Mouse (Mus musculus) forebrain, embryonic 10.5 days (tissue): ENCODE measurements around the gene Kcnk15. TPM values are rescaled to one million over a fixed set of nuclear protein-coding genes. Genes with fewer than 3 reads are reported as not detected.
A peak's percentile ranks its signal among the peaks of the same experiment; 100 is the strongest.

Experiments
- DNase-seq: peaks from one replicate; pipeline ENCODE4 v3.0.0-alpha.2; 2017; ENCODE audit warnings: low spot score; ENCODE audit errors: extremely low spot score
- H3K27ac ChIP-seq: fragments of 300-500 bp; sonication (generic); 2 replicates; pipeline ENCODE4 v1.5.1; 2016; ENCODE audit warnings: mild to moderate bottlenecking
- H3K27me3 ChIP-seq: fragments of 300-500 bp; sonication (generic); 2 replicates; pipeline ENCODE4 v1.6.1; 2016; ENCODE audit warnings: mild to moderate bottlenecking; ENCODE audit not compliant: poor library complexity, severe bottlenecking
- H3K36me3 ChIP-seq: fragments of 300-500 bp; sonication (generic); replicated peaks from 2 replicates; pipeline ENCODE4 v1.6.1; 2016; ENCODE audit warnings: mild to moderate bottlenecking, moderate library complexity
- H3K4me1 ChIP-seq: fragments of 300-500 bp; sonication (generic); 2 replicates; pipeline ENCODE4 v1.6.1; 2016
- H3K4me3 ChIP-seq: fragments of 300-500 bp; sonication (generic); 2 replicates; pipeline ENCODE4 v1.5.1; 2016; ENCODE audit warnings: mild to moderate bottlenecking, moderate library complexity
- H3K9me3 ChIP-seq: fragments of 300-500 bp; sonication (generic); 2 replicates; pipeline ENCODE4 v1.6.1; 2016; ENCODE audit warnings: mild to moderate bottlenecking, moderate library complexity
- WGBS: fragments of 180-500 bp; shearing (Covaris S2); methylation state at CpG from one replicate; pipeline ENCODE4 v1.1.7; 2016; 5-methylcytosine and 5-hydroxymethylcytosine counted together
- polyA plus RNA-seq: library from polyadenylated mRNA; unstranded; fragments of >200 nt; fragmentation: Nextera tagmentation; extraction: Ambion mirVana; gene quantifications from 2 replicates; pipeline ENCODE4 v1.2.1, GENCODE M21; 2016

Gene Kcnk15
- polyA plus RNA-seq = not detected in 2 replicates

GRCm38 (mm10) chr2:163853461-163853901 is at the start of gene Kcnk15:
Gene Kcnk15, plus strand, starts transcription at chr2:163853651.
- peak within 1 kb of the TSS; percentile 29 for H3K4me3 ChIP-seq
- peaks cover 12% of the 10 kb centered on the region for H3K4me1 ChIP-seq
- 2% methylated on average over 38 of the region's 38 CpGs for WGBS
- peaks cover 93% of the 10 kb centered on the region for H3K27me3 ChIP-seq
- no peaks in the 10 kb centered on the region for H3K36me3 ChIP-seq
- no peak within 1 kb of the TSS for H3K27ac ChIP-seq
- H3K9me3 ChIP-seq = no peaks in the 10 kb centered on the region
- no peak for DNase-seq

- 85% methylated on average over 5 of the region's 5 CpGs for WGBS
- H3K4me3 ChIP-seq = no peak overlapping the region
Observed at GRCm38 (mm10) chr2:163803838-163804237, 49.6 kb upstream of the Kcnk15 start.

GRCm38 (mm10) chr2:163809166-163809565 is 44.3 kb upstream of the Kcnk15 start:
- DNase-seq = no peak
- no peak overlapping the region for H3K27ac ChIP-seq
- no peaks in the 10 kb centered on the region for H3K27me3 ChIP-seq
- WGBS = 91% methylated on average over 4 of the region's 4 CpGs
- H3K9me3 ChIP-seq = no peaks in the 10 kb centered on the region
- H3K4me1 ChIP-seq = no peaks in the 10 kb centered on the region
- H3K4me3 ChIP-seq = no peak overlapping the region
- no peaks in the 10 kb centered on the region for H3K36me3 ChIP-seq

More at GRCm38 (mm10) chr2:163803838-163804237, 49.6 kb upstream of the Kcnk15 start:
- Histone ChIP-seq H3K9me3 (no peaks in the 10 kb centered on the region; the same call in 1 of the 2 replicates), H3K36me3 (no peaks in the 10 kb centered on the region), H3K27me3 (no peaks in the 10 kb centered on the region), H3K27ac (no peak overlapping the region), H3K4me1 (no peaks in the 10 kb centered on the region)
- DNase-seq = no peak

- Histone ChIP-seq H3K36me3 (no peaks in the 10 kb centered on the region), H3K27ac (no peak overlapping the region), H3K4me1 (no peaks in the 10 kb centered on the region), H3K4me3 (no peak overlapping the region), H3K27me3 (no peaks in the 10 kb centered on the region), H3K9me3 (no peaks in the 10 kb centered on the region)
- WGBS = 74% methylated on average over 7 of the region's 7 CpGs
- no peak for DNase-seq
Observed at GRCm38 (mm10) chr2:163809704-163810103, 43.7 kb upstream of the Kcnk15 start.

GRCm38 (mm10) chr2:163813077-163813476 is 40.4 kb upstream of the Kcnk15 start:
- Histone ChIP-seq H3K27ac (no peak overlapping the region), H3K4me3 (no peak overlapping the region), H3K4me1 (no peaks in the 10 kb centered on the region), H3K36me3 (no peaks in the 10 kb centered on the region), H3K9me3 (no peaks in the 10 kb centered on the region), H3K27me3 (no peaks in the 10 kb centered on the region)
- 81% methylated on average over 5 of the region's 5 CpGs for WGBS
- no peak for DNase-seq

- no peak for DNase-seq
- no peak overlapping the region for H3K4me3 ChIP-seq
- no peaks in the 10 kb centered on the region for H3K4me1 ChIP-seq
- WGBS = 89% methylated on average over 9 of the region's 9 CpGs
- H3K27me3 ChIP-seq = no peaks in the 10 kb centered on the region
- H3K27ac ChIP-seq = no peak overlapping the region
- no peaks in the 10 kb centered on the region for H3K36me3 ChIP-seq
- H3K9me3 ChIP-seq = no peaks in the 10 kb centered on the region
Observed at GRCm38 (mm10) chr2:163814739-163815465, 38.5 kb upstream of the Kcnk15 start.

GRCm38 (mm10) chr2:163820607-163821006 is 32.8 kb upstream of the Kcnk15 start, which contains the start of gene Ccn5:
Gene Ccn5, plus strand, starts transcription at chr2:163820861.
- Histone ChIP-seq H3K27me3 (no peaks in the 10 kb centered on the region), H3K4me3 (no peak within 1 kb of the TSS), H3K9me3 (no peaks in the 10 kb centered on the region), H3K27ac (no peak within 1 kb of the TSS), H3K4me1 (peaks cover 13% of the 10 kb centered on the region), H3K36me3 (no peaks in the 10 kb centered on the region)
- DNase-seq = no peak
- 78% methylated on average over 4 of the region's 4 CpGs for WGBS

- Histone ChIP-seq H3K9me3 (no peaks in the 10 kb centered on the region), H3K4me1 (peaks cover 13% of the 10 kb centered on the region), H3K27me3 (no peaks in the 10 kb centered on the region), H3K36me3 (no peaks in the 10 kb centered on the region), H3K4me3 (0 out of 2 replicates have a peak overlapping the region, but pooled peaks have one; percentile 10), H3K27ac (no peak overlapping the region)
- WGBS = 6% methylated on average over 4 of the region's 4 CpGs
- peak; percentile 64 for DNase-seq
Observed at GRCm38 (mm10) chr2:163823248-163823647, 30.2 kb upstream of the Kcnk15 start.

- Histone ChIP-seq H3K36me3 (no peaks in the 10 kb centered on the region), H3K4me1 (peaks cover 13% of the 10 kb centered on the region), H3K9me3 (no peaks in the 10 kb centered on the region), H3K27me3 (no peaks in the 10 kb centered on the region), H3K4me3 (peak overlapping the region; percentile 10; the same call in 1 of the 2 replicates), H3K27ac (0 out of 2 replicates have a peak overlapping the region, but pooled peaks have one; percentile 26)
- DNase-seq = peak; percentile 37
- 27% methylated on average over 11 of the region's 11 CpGs for WGBS
Observed at GRCm38 (mm10) chr2:163823771-163824170, 29.7 kb upstream of the Kcnk15 start.

- no peaks in the 10 kb centered on the region for H3K27me3 ChIP-seq
- DNase-seq = no peak
- H3K36me3 ChIP-seq = no peaks in the 10 kb centered on the region
- H3K9me3 ChIP-seq = no peaks in the 10 kb centered on the region
- 88% methylated on average over 1 of the region's 1 CpGs for WGBS
- no peak overlapping the region for H3K4me3 ChIP-seq
- H3K27ac ChIP-seq = no peak overlapping the region
- peaks cover 13% of the 10 kb centered on the region for H3K4me1 ChIP-seq
Observed at GRCm38 (mm10) chr2:163825861-163826260, 27.6 kb upstream of the Kcnk15 start.

GRCm38 (mm10) chr2:163826494-163826893 is 27.0 kb upstream of the Kcnk15 start:
- no peak overlapping the region for H3K27ac ChIP-seq
- no peaks in the 10 kb centered on the region for H3K36me3 ChIP-seq
- no peaks in the 10 kb centered on the region for H3K9me3 ChIP-seq
- 88% methylated on average over 5 of the region's 5 CpGs for WGBS
- H3K4me3 ChIP-seq = no peak overlapping the region
- H3K27me3 ChIP-seq = no peaks in the 10 kb centered on the region
- DNase-seq = no peak
- H3K4me1 ChIP-seq = peaks cover 13% of the 10 kb centered on the region

GRCm38 (mm10) chr2:163831163-163831562 is 22.3 kb upstream of the Kcnk15 start:
- no peak overlapping the region for H3K4me3 ChIP-seq
- no peaks in the 10 kb centered on the region for H3K36me3 ChIP-seq
- 76% methylated on average over 1 of the region's 1 CpGs for WGBS
- no peaks in the 10 kb centered on the region for H3K27me3 ChIP-seq
- no peak for DNase-seq
- H3K4me1 ChIP-seq = no peaks in the 10 kb centered on the region
- H3K9me3 ChIP-seq = no peaks in the 10 kb centered on the region
- no peak overlapping the region for H3K27ac ChIP-seq

GRCm38 (mm10) chr2:163838043-163838442 is 15.4 kb upstream of the Kcnk15 start:
- DNase-seq = peak; percentile 74
- H3K36me3 ChIP-seq = no peaks in the 10 kb centered on the region
- H3K9me3 ChIP-seq = no peaks in the 10 kb centered on the region
- 0 out of 2 replicates have a peak, but pooled peaks cover 2% of the 10 kb centered on the region for H3K4me1 ChIP-seq
- H3K27me3 ChIP-seq = peaks cover 7% of the 10 kb centered on the region; the same call in 1 of the 2 replicates
- 36% methylated on average over 9 of the region's 9 CpGs for WGBS
- no peak overlapping the region for H3K4me3 ChIP-seq
- H3K27ac ChIP-seq = no peak overlapping the region
